Mouse (Mus musculus) thymus, adult 2 months (tissue): ENCODE measurements around the gene Olfr190. TPM values are rescaled to one million over a fixed set of nuclear protein-coding genes. Genes with fewer than 3 reads are reported as not detected.
"Not testable (repeated sequence)": the region's sequence is repeated elsewhere in the genome, so short reads cannot be mapped to it uniquely, and the experiment has no call there.

ENCODE experiments used
- DNase-seq: peaks from one replicate; pipeline ENCODE4 v3.0.0; 2021
- H3K27ac ChIP-seq: fragments of 200-500 bp; 2 replicates; pipeline ENCODE4 v1.5.1; 2012; ENCODE audit warnings: low read length, control low read depth; ENCODE audit not compliant: control insufficient read depth, insufficient read depth
- H3K27me3 ChIP-seq: fragments of 200-500 bp; 2 replicates; pipeline ENCODE4 v1.6.1; 2012; ENCODE audit warnings: mild to moderate bottlenecking, low read length, moderate library complexity, mixed read lengths; ENCODE audit not compliant: control insufficient read depth, insufficient read depth
- H3K36me3 ChIP-seq: fragments of 200-500 bp; 2 replicates; pipeline ENCODE4 v1.6.1; 2012; ENCODE audit warnings: mild to moderate bottlenecking, low read length, moderate library complexity; ENCODE audit not compliant: control insufficient read depth, insufficient read depth
- H3K4me1 ChIP-seq: fragments of 200-500 bp; replicated peaks from 2 replicates; pipeline ENCODE4 v1.6.1; 2012; ENCODE audit warnings: low read length; ENCODE audit not compliant: control insufficient read depth, insufficient read depth
- H3K4me3 ChIP-seq: fragments of 200-500 bp; 2 replicates; pipeline ENCODE4 v1.5.1; 2012; ENCODE audit warnings: mild to moderate bottlenecking, low read length, control low read depth, moderate library complexity; ENCODE audit not compliant: control insufficient read depth, insufficient read depth
- CTCF ChIP-seq: fragments of 200-500 bp; IDR thresholded peaks from 2 replicates; pipeline ENCODE4 v1.5.1; 2012; ENCODE audit warnings: mild to moderate bottlenecking, control low read depth, low read length, moderate library complexity, borderline replicate concordance; ENCODE audit not compliant: control insufficient read depth, poor library complexity, insufficient read depth; ENCODE audit errors: extremely low read depth
- POLR2A ChIP-seq: fragments of 200-500 bp; IDR thresholded peaks from 2 replicates; pipeline ENCODE4 v1.6.1; 2012; ENCODE audit warnings: mild to moderate bottlenecking, low read length, control low read depth, moderate library complexity; ENCODE audit not compliant: control insufficient read depth, poor library complexity, insufficient read depth; ENCODE audit errors: extremely low read depth
- WGBS: fragments of 180-500 bp; shearing (Covaris S2); methylation state at CpG from one replicate; pipeline ENCODE4 v1.1.7; 2018; 5-methylcytosine and 5-hydroxymethylcytosine counted together
- polyA plus RNA-seq: library from polyadenylated mRNA; depleted of rRNA; stranded (reverse); fragments of >200 nt; gene quantifications from 2 replicates; pipeline ENCODE4 v1.2.3, GENCODE M21; 2012; rRNA removed

Olfr190 gene
- polyA plus RNA-seq: not detected in 2 replicates

DNA sequence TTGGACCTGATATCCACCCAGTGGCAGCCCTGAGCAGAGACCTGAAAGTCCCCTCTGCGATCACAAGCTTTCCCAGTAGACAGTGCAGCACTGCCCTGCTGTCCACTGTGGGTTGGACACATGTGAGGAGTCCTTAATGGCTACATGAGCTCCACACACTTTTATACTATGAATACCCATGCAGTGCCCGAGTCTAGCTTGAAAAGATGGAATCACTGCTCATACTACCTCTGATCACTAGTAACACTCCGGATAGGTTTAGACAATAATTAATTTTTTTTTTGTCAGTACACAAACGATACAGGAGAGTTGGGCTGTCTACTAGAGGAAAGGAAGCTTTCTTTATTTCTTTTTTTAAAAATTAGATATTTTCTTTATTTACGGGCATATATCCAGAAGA, at the start of gene Olfr190:
Gene Olfr190, minus strand, starts transcription at position 101 of the 400 bp plus-strand sequence.
- no peaks in the 10 kb centered on the region for H3K4me1 ChIP-seq
- TF ChIP-seq CTCF (no peak), POLR2A (no peak)
- 92% methylated on average over 5 of the region's 5 CpGs for WGBS
- no peak within 1 kb of the TSS for H3K27ac ChIP-seq
- H3K4me3 ChIP-seq: no peak within 1 kb of the TSS
- H3K27me3 ChIP-seq: no peaks in the 10 kb centered on the region
- no peaks in the 10 kb centered on the region for H3K36me3 ChIP-seq
- no peak for DNase-seq

DNA sequence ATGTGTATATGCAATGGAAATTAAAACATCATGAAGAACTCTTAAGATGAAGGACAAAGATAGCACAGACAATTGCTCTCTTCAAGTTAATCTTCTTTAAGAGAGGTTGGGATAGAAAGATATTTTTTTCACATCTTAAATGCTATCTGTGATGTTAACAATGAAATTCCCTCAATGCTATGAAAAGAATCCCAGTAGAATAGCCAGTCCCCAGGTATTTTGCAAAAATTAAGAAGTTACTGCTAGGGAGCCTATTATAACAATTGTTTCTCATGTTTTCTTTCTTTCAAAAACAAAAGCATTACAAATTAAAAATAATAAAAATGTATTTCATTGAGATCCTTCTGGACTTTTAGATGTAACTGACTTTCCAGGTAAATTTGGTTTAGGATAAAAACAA, 43.2 kb upstream of the Olfr190 start, which contains the start of gene Olfr194:
Gene Olfr194, minus strand, starts transcription at position 101 of the 400 bp plus-strand sequence.
- no peaks in the 10 kb centered on the region for H3K4me1 ChIP-seq
- no peak for TF ChIP-seq POLR2A
- no peak for TF ChIP-seq CTCF
- no peaks in the 10 kb centered on the region for H3K36me3 ChIP-seq

DNA sequence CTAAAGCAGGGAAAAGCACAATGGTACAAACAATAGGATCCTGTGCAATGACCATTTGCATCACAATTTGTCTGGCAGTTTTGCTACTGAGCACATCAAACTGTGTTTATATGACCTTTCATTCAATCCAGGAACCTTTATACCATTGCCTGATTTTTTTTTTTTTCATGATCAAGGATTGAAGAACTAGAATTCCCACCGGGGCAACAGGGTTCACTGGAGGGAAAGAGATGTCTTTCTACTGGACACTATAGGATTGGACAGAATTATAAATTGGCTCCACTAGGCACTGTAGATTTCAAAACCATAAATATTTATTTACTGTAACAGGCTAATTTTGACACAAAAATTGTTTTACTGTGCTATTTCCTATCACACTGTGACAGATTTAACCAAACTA, 34.0 kb upstream of the Olfr190 start, which contains the start of gene Olfr193:
Gene Olfr193, minus strand, starts transcription at position 101 of the 400 bp plus-strand sequence.
- no peak for TF ChIP-seq POLR2A
- no peak for TF ChIP-seq CTCF
- no peaks in the 10 kb centered on the region for H3K36me3 ChIP-seq
- no peak within 1 kb of the TSS for H3K27ac ChIP-seq
- no peak within 1 kb of the TSS for H3K4me3 ChIP-seq
- no peak for DNase-seq
- H3K4me1 ChIP-seq: no peaks in the 10 kb centered on the region
- no peaks in the 10 kb centered on the region for H3K27me3 ChIP-seq
- 94% methylated on average over 1 of the region's 1 CpGs for WGBS

More for the DNA sequence above, 43.2 kb upstream of the Olfr190 start, which contains the start of gene Olfr194:
- no peak within 1 kb of the TSS for H3K27ac ChIP-seq
- no peaks in the 10 kb centered on the region for H3K27me3 ChIP-seq
- no peak for DNase-seq
- H3K4me3 ChIP-seq: no peak within 1 kb of the TSS

DNA sequence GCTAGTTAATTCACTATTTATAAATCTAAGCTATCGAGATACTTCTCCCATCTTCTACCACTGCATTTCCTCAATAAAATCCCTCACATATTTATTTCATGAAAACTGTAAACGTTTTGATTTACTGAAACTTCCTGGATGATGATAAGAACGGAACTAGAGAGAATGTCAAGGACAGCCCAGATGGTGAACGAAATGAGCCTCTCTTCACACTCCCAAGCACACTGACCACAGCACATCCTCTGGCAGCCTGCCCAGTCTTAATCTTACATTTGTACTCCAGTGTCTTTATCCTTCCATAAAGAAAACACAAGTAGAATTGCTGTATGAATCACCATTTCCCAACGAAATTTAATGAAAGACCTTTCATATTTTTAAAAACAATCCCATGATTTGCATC, 30.7 kb upstream of the Olfr190 start:
- not testable (repeated sequence) for H3K4me3 ChIP-seq, H3K4me1 ChIP-seq, H3K36me3 ChIP-seq, H3K27me3 ChIP-seq, DNase-seq, H3K27ac ChIP-seq
- WGBS: 64% methylated on average over 5 of the region's 5 CpGs

DNA sequence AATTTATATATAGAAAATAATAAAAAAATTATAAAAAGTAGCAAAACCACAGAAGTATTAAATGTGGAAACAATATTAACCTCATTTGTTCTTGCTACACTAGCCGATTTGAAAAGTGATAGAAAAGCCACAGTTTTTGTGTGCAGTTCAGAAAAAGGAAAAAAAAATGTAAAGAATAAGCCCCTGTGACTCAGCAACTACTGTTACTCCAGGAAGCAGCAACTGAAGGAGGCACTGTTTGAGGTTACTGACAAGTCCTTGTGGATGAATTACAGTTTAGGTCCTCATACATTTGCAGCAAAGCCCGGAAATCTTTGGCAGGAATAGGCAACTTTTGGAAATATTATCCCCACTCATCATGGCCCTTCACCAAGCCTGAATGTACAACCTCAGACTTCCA, 27.5 kb upstream of the Olfr190 start:
- Histone ChIP-seq H3K27me3 (no peaks in the 10 kb centered on the region), H3K27ac (no peak overlapping the region), H3K4me1 (no peaks in the 10 kb centered on the region), H3K4me3 (no peak overlapping the region), H3K36me3 (no peaks in the 10 kb centered on the region)
- WGBS: 75% methylated on average over 2 of the region's 2 CpGs
- no peak for DNase-seq
- TF ChIP-seq POLR2A (no peak), CTCF (no peak)

DNA sequence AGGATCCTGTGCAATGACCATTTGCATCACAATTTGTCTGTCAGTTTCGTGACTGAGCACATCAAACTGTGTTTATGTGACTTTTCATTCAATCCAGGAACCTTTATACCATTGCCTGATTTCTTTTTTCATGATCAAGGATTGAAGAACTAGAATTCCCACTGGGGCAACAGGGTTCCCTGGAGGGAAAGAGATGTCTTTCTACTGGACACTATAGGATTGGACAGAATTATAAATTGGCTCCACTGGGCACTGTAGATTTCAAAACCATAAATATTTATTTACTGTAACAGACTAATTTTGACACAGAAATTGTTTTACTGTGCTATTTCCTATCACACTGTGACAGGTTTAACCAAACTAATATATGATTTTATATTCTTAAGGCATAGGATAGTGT, 11.9 kb upstream of the Olfr190 start, which contains the start of gene Olfr191:
Gene Olfr191, minus strand, starts transcription at position 101 of the 400 bp plus-strand sequence.
- DNase-seq, H3K27me3 ChIP-seq, H3K4me1 ChIP-seq, H3K4me3 ChIP-seq, H3K27ac ChIP-seq, H3K36me3 ChIP-seq: not testable (repeated sequence)
- 33% methylated on average over 1 of the region's 1 CpGs for WGBS

DNA sequence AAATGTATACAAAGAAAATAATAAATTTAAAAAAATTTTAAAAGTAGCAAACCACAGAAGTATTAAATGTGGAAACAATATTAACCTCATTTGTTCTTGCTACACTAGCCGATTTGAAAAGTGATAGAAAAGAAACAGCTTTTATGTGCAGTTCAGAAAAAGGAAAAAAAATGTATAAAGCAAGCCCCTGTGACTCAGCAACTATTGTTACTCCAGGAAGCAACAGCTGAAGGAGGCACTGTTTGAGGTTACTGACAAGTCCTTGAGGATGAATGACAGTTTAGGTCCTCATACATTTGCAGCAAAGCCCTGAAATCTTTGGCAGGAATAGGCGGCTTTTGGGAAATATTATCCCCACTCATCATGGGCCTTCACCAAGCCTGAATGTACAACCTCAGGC, 3.3 kb upstream of the Olfr190 start:
- DNase-seq, H3K27ac ChIP-seq, H3K4me1 ChIP-seq, H3K36me3 ChIP-seq, H3K27me3 ChIP-seq, H3K4me3 ChIP-seq: not testable (repeated sequence)
- 82% methylated on average over 2 of the region's 2 CpGs for WGBS
